Mouse (Mus musculus): Measurements from ENCODE around the gene Cdc45. TPM values are rescaled to one million over a fixed set of nuclear protein-coding genes. Genes with fewer than 3 reads are reported as not detected.

The Cdc45 gene
- 81.1 and 90.2 TPM in 2 replicates for total RNA-seq (2012; rRNA removed)
- polyA plus RNA-seq (2012; ENCODE audit: insufficient read depth in 1 of 2, insufficient read length in 2 of 2, low read depth in 1 of 2, low replicate concordance in 2 of 2, missing spikeins in 1 of 2): 10 to 100 TPM in 1 of 2 experiments, not detected in 1; 87.4 TPM

GRCm38 (mm10) chr16:18811468-18812384 lies at the start of gene Cdc45, which contains the start of gene Ufd1:
TSS of gene Cdc45 (minus strand) at chr16:18811987.
TSS of gene Ufd1 (plus strand) at chr16:18811779.
- peaks cover 0 to 3% of the 10 kb centered on the region in 2 experiments; a peak in 2 of 4 replicates for H3K4me1 ChIP-seq (ENCODE audit: control insufficient read depth in 1 of 2, insufficient read depth in 2 of 2, low read length in 2 of 2)
- peak within 1 kb of the TSS; percentile 91 for H3K27ac ChIP-seq (ENCODE audit: control insufficient read depth, low read depth, low read length)
- peaks cover 30% of the 10 kb centered on the region for H3K79me2 ChIP-seq (ENCODE audit: control insufficient read depth, insufficient read depth, low read length, poor library complexity)
- H3K9me3 ChIP-seq (replicated peaks; ENCODE audit: insufficient read depth, low read length): no peaks in the 10 kb centered on the region
- peak within 1 kb of the TSS; percentile 96 for H3K9ac ChIP-seq (ENCODE audit: control insufficient read depth, low read depth, low read length, poor library complexity, severe bottlenecking)
- no peaks in the 10 kb centered on the region for H3K27me3 ChIP-seq (ENCODE audit: control insufficient read depth in 1 of 2, insufficient read depth in 2 of 2, low read length in 2 of 2)
- peak; percentile 98 for DNase-seq (ENCODE audit: low read depth, low spot score)
- peak within 1 kb of the TSS; percentile 80 to 99 for H3K4me3 ChIP-seq (ENCODE audit: control insufficient read depth in 1 of 2, insufficient read depth in 1 of 2, low read depth in 2 of 2, low read length in 2 of 2)
- H3K36me3 ChIP-seq (ENCODE audit: control insufficient read depth in 1 of 2, insufficient read depth in 2 of 2, low read length in 2 of 2): peaks cover 5% of the 10 kb centered on the region in 2 experiments
- TF ChIP-seq POLR2A (IDR thresholded peaks at IDR 0.05; ENCODE audit: control insufficient read depth in 1 of 2, insufficient read depth in 1 of 2, low read depth in 1 of 2, low read length in 2 of 2, poor library complexity in 1 of 2): peak; percentile 81 to 96
- no peak for TF ChIP-seq EP300 (IDR thresholded peaks at IDR 0.05; ENCODE audit: low read depth in 1 of 2, low read length in 2 of 2)
- TF ChIP-seq MXI1 (IDR thresholded peaks at IDR 0.05; ENCODE audit: low read depth, low read length): peak; percentile 67
- peak; percentile 41; the same call in 1 of the 2 replicates for TF ChIP-seq POLR2AphosphoS2 (IDR thresholded peaks at IDR 0.05; ENCODE audit: low read length)
- TF ChIP-seq MYC (IDR thresholded peaks at IDR 0.05; ENCODE audit: low read depth, low read length): 0 out of 2 replicates have a peak, but pooled peaks have one; percentile 34
- no peak; the same call in 1 of the 2 replicates for TF ChIP-seq GATA1 (IDR thresholded peaks at IDR 0.05; ENCODE audit: low read depth, low read length)
- peak; percentile 21 for TF ChIP-seq MAX (IDR thresholded peaks at IDR 0.05; ENCODE audit: low read length)
- no peak for TF ChIP-seq MEF2A (IDR thresholded peaks at IDR 0.05; ENCODE audit: extremely low read depth, insufficient replicate concordance, low read depth, low read length, poor library complexity, severe bottlenecking)
- TF ChIP-seq TCF12 (IDR thresholded peaks at IDR 0.05; ENCODE audit: low read depth, low read length): no peak
- peak; percentile 81 for TF ChIP-seq ZMIZ1 (IDR thresholded peaks at IDR 0.05; ENCODE audit: low read depth, low read length)
- TF ChIP-seq RAD21 (IDR thresholded peaks at IDR 0.05; ENCODE audit: low read depth, low read length): no peak
- TF ChIP-seq GABPA (IDR thresholded peaks at IDR 0.05; ENCODE audit: low read depth, low read length): no peak
- TF ChIP-seq USF2 (IDR thresholded peaks at IDR 0.05; ENCODE audit: borderline replicate concordance in 1 of 2, insufficient read depth in 1 of 2, low read depth in 1 of 2, low read length in 2 of 2): no peak
- TF ChIP-seq SMC3 (IDR thresholded peaks at IDR 0.05; ENCODE audit: low read depth, low read length): no peak
- TF ChIP-seq CHD2 (IDR thresholded peaks at IDR 0.05; ENCODE audit: low read length): peak; percentile 95
- TF ChIP-seq BHLHE40 (IDR thresholded peaks at IDR 0.05; ENCODE audit: borderline replicate concordance, low read depth, low read length): no peak
- TF ChIP-seq CHD1 (IDR thresholded peaks at IDR 0.05; ENCODE audit: low read depth, low read length): no peak
- TF ChIP-seq NELFE (IDR thresholded peaks at IDR 0.05; ENCODE audit: low read depth, low read length): peak; percentile 86
- no peak for TF ChIP-seq ZNF384 (IDR thresholded peaks at IDR 0.05; ENCODE audit: low read depth, low read length)
- peak; percentile 83 for TF ChIP-seq E2F4 (IDR thresholded peaks at IDR 0.05; ENCODE audit: borderline replicate concordance, low read depth, low read length)
- 0 out of 2 replicates have a peak, but pooled peaks have one; percentile 87 for TF ChIP-seq POLR2AphosphoS5 (IDR thresholded peaks at IDR 0.05; ENCODE audit: borderline replicate concordance, low read depth, low read length)
- TF ChIP-seq ETS1 (IDR thresholded peaks at IDR 0.05; ENCODE audit: low read depth, low read length): peak; percentile 39; the same call in 1 of the 2 replicates
- TF ChIP-seq HCFC1 (IDR thresholded peaks at IDR 0.05; ENCODE audit: low read depth, low read length): peak; percentile 96
- peak; percentile 98 for TF ChIP-seq ELF1 (IDR thresholded peaks at IDR 0.05; ENCODE audit: low read depth, low read length)
- peak; percentile 95 for TF ChIP-seq SIN3A (IDR thresholded peaks at IDR 0.05; ENCODE audit: low read length)
- TF ChIP-seq UBTF (IDR thresholded peaks at IDR 0.05; ENCODE audit: borderline replicate concordance, insufficient read depth, low read depth, low read length): no peak
- TF ChIP-seq ZKSCAN1 (IDR thresholded peaks at IDR 0.05; ENCODE audit: low read depth, low read length): no peak
- TF ChIP-seq TAL1 (IDR thresholded peaks at IDR 0.05; ENCODE audit: low read length): no peak
- no peak for TF ChIP-seq USF1 (IDR thresholded peaks at IDR 0.05; ENCODE audit: low read depth, low read length)
- TF ChIP-seq JUND (IDR thresholded peaks at IDR 0.05; ENCODE audit: low read depth, low read length): no peak
- TF ChIP-seq CTCF (IDR thresholded peaks at IDR 0.05 in 2 of 3, conservative IDR thresholded peaks at IDR 0.05 in 1 of 3; ENCODE audit: control insufficient read depth in 1 of 3, insufficient read depth in 1 of 3, low read depth in 2 of 3, low read length in 3 of 3, poor library complexity in 1 of 3, severe bottlenecking in 1 of 3): no peak
- peak; percentile 71 for TF ChIP-seq MAZ (IDR thresholded peaks at IDR 0.05; ENCODE audit: low read depth, low read length)
- TF ChIP-seq ZC3H11A (IDR thresholded peaks at IDR 0.05; ENCODE audit: low read depth, low read length): no peak
- peak; percentile 49 for TF ChIP-seq RCOR1 (IDR thresholded peaks at IDR 0.05; ENCODE audit: low read depth, low read length)
- peak; percentile 98 for TF ChIP-seq KAT2A (conservative IDR thresholded peaks at IDR 0.05; ENCODE audit: low read depth, low read length)
